In the genomic region with DNA sequence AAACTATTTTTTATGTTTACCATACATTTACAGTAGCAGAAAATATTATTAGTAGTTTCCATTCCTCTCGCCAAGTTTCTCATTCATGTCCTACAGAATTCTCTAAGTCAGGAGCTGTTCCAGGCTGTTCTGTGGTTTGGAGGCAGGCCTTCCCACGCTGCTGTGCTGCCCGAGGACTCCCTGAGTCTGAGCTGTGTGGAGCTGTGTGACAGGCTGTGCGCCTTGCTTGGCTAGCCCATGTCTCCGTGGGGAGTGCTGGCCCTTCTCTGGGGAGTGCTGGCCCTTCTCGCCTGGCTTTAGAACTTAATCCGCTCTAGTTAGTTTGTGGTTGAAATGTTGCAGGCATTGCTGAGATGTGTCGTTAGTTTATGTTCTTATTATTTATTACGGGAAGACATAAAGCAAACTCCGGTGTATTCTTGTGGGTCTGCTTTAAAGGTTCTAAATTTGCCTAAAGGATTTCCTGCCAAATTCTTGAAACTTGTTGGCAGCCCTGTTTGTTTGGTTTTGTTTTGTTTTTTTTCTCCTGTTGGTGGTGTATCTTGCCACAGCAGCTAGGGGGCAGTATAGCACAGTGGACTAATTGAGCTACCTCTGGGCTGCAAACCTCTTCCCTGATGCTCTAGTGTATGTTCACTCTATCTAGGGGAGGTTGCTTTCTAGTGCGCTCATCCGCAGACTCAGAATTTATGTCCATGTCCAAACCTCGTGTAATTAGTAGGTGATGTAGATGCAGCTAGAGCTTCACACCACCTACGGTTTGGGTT, we compare ENCODE assay signal across 8 mouse cellular contexts. TPM values are rescaled to one million over a fixed set of nuclear protein-coding genes. Genes with fewer than 3 reads are reported as not detected.
DNase-seq lines count a peak whose midpoint lies in the region; ATAC-seq and TF ChIP-seq lines count a peak whose summit lies in the region.
"Had no signal": no experiment of that assay in that cellular context is flagged by ENCODE, and none has a peak within 500 bp of the region (broad histone marks: within the 10 kb centered on the region; RNA-seq: fewer than 3 reads in every experiment).

No protein-coding gene starts in this region.

- no peak overlapping the region for H3K4me3 ChIP-seq in spleen, adult 2 months (ENCODE audit: extremely low read depth, insufficient read depth, insufficient read length)
- H3K4me3 ChIP-seq in heart, postnatal 0 days (ENCODE audit: low read depth, low read length): no peak overlapping the region
- H3K4me3 ChIP-seq: heart, embryonic 15.5 days had no signal

- peak; percentile 37 to 48 for DNase-seq in spleen, adult 2 months (ENCODE audit: low read depth in 1 of 2, low spot score in 2 of 2)
- no peak for DNase-seq in spleen, adult 12 weeks (ENCODE audit: low spot score)
- peak; percentile 20 for DNase-seq in WW6 (ENCODE audit: low read depth, low spot score)
- peak; percentile 79 to 80 for DNase-seq in cerebellum, postnatal 14 days
- peak; percentile 72 for DNase-seq in heart, postnatal 0 days (ENCODE audit: low spot score)
- DNase-seq in layer of hippocampus, postnatal 14 days (ENCODE audit: low spot score in 2 of 2): peak; percentile 47 to 73
- peak; percentile 36 to 64 for DNase-seq in natural killer cell, adult 2 months (ENCODE audit: low spot score in 2 of 2)

- no peaks in the 10 kb centered on the region for H3K9me3 ChIP-seq in heart, postnatal 0 days (replicated peaks; ENCODE audit: control insufficient read depth, low read length)
- H3K9me3 ChIP-seq: heart, embryonic 15.5 days had no signal

- peak; percentile 44; the same call in 1 of the 2 replicates for ATAC-seq in heart, postnatal 0 days (ENCODE audit: insufficient read depth, low read depth)

- H3K4me1 ChIP-seq in spleen, adult 2 months (ENCODE audit: control insufficient read depth, insufficient read depth, insufficient read length): peaks cover 17% of the 10 kb centered on the region
- H3K4me1 ChIP-seq in heart, postnatal 0 days (ENCODE audit: control insufficient read depth, insufficient read depth): peaks cover 28% of the 10 kb centered on the region

- TF ChIP-seq POLR2A in spleen, adult 2 months (IDR thresholded peaks at IDR 0.05; ENCODE audit: low read depth, low read length): no peak

- H3K36me3 ChIP-seq in spleen, adult 2 months (ENCODE audit: control insufficient read depth, insufficient read depth, low read length): peaks cover 2% of the 10 kb centered on the region; the same call in 1 of the 2 replicates
- H3K36me3 ChIP-seq in heart, postnatal 0 days (replicated peaks; ENCODE audit: control insufficient read depth, insufficient read depth, low read length): 0 out of 2 replicates have a peak, but pooled peaks cover 2% of the 10 kb centered on the region
- H3K36me3 ChIP-seq: heart, embryonic 15.5 days had no signal

- H3K4me2 ChIP-seq in heart, postnatal 0 days (ENCODE audit: low read depth, low read length): no peak overlapping the region
- H3K4me2 ChIP-seq: heart, embryonic 15.5 days had no signal

- no peak overlapping the region for H3K27ac ChIP-seq in spleen, adult 2 months (ENCODE audit: insufficient read depth, low read length)
- no peak overlapping the region for H3K27ac ChIP-seq in heart, postnatal 0 days (ENCODE audit: low read depth)
- H3K27ac ChIP-seq: heart, embryonic 15.5 days had no signal

- H3K9ac ChIP-seq in heart, postnatal 0 days (replicated peaks; ENCODE audit: low read depth, low read length): no peak overlapping the region
- H3K9ac ChIP-seq: heart, embryonic 15.5 days had no signal

- H3K27me3 ChIP-seq in spleen, adult 2 months (ENCODE audit: control insufficient read depth, insufficient read depth, low read length): no peaks in the 10 kb centered on the region
- no peaks in the 10 kb centered on the region for H3K27me3 ChIP-seq in heart, postnatal 0 days (ENCODE audit: control insufficient read depth, insufficient read depth, low read length)
- H3K27me3 ChIP-seq: heart, embryonic 15.5 days had no signal

- no peak for TF ChIP-seq EP300 in heart, postnatal 0 days (IDR thresholded peaks at IDR 0.05; ENCODE audit: low read depth)

- peak; percentile 69; the same call in 1 of the 2 replicates for TF ChIP-seq CTCF in spleen, adult 2 months (IDR thresholded peaks at IDR 0.05; ENCODE audit: extremely low read depth, insufficient read depth, insufficient read length, insufficient replicate concordance)
- peak; percentile 88 for TF ChIP-seq CTCF in heart, postnatal 0 days (IDR thresholded peaks at IDR 0.05; ENCODE audit: low read depth)

- whole genome bisulfite sequencing in spleen, adult 2 months: 61% methylated on average over 14 of the region's 14 CpGs
- WGBS in heart, postnatal 0 days: 54% methylated on average over 14 of the region's 14 CpGs

RNA-seq across cellular contexts. Expression of a gene that starts 34.2 kb away (rescaled TPM):
- 19.3 and 24.2 TPM in 2 replicates for polyA plus RNA-seq in spleen, adult 2 months (2012; rRNA removed)
- total RNA-seq in heart, postnatal 0 days (2014; rRNA removed; ENCODE audit: low replicate concordance): 11.4 and 17.4 TPM in 2 replicates
- polyA plus RNA-seq in heart, postnatal 0 days (2015; fragmentation: Nextera tagmentation; extraction: Ambion mirVana): 4.8 and 5.2 TPM in 2 replicates
- 10 to 100 TPM; 74.8 to 75.7 TPM for total RNA-seq in layer of hippocampus, postnatal 14 days (2021)
